Mouse (Mus musculus) frontal cortex, postnatal 25 days (tissue): ENCODE results near the gene Elk4.

Experiments
- DNase-seq, 2 experiments: peaks; one replicate each; pipeline ENCODE4 v3.0.0; 2022; ENCODE audit warnings: low spot score in 2 of 2

Elk4 gene

GRCm38 (mm10) chr1:132007282-132007815, at the start of gene Elk4:
TSS of gene Elk4 (plus strand) at chr1:132007607.
- DNase-seq = peak; percentile 70 to 78

GRCm38 (mm10) chr1:131961004-131961403, 46.4 kb upstream of the Elk4 start:
- DNase-seq = no peak

- no peak for DNase-seq
Observed at GRCm38 (mm10) chr1:131962606-131963084, 44.8 kb upstream of the Elk4 start, which contains the start of gene Slc45a3. TSS of gene Slc45a3 (plus strand) at chr1:131962967.

GRCm38 (mm10) chr1:131963085-131963951, 44.1 kb upstream of the Elk4 start:
- no peak for DNase-seq

GRCm38 (mm10) chr1:131964100-131964499, 43.3 kb upstream of the Elk4 start:
- DNase-seq = no peak

- no peak for DNase-seq
Observed at GRCm38 (mm10) chr1:131964580-131964979, 42.8 kb upstream of the Elk4 start.

GRCm38 (mm10) chr1:131965818-131966217, 41.6 kb upstream of the Elk4 start:
- no peak for DNase-seq

GRCm38 (mm10) chr1:131967336-131967735, 40.1 kb upstream of the Elk4 start:
- DNase-seq = no peak

GRCm38 (mm10) chr1:131968556-131968955, 38.9 kb upstream of the Elk4 start:
- DNase-seq = no peak

- DNase-seq = no peak
Observed at GRCm38 (mm10) chr1:131968983-131969382, 38.4 kb upstream of the Elk4 start.

GRCm38 (mm10) chr1:131969825-131970224, 37.6 kb upstream of the Elk4 start:
- no peak for DNase-seq

GRCm38 (mm10) chr1:131970322-131970660, 37.1 kb upstream of the Elk4 start:
- DNase-seq = no peak

- no peak for DNase-seq
Observed at GRCm38 (mm10) chr1:131970661-131971520, 36.5 kb upstream of the Elk4 start.

GRCm38 (mm10) chr1:131971771-131972497, 35.5 kb upstream of the Elk4 start:
- DNase-seq = no peak

- no peak for DNase-seq
Observed at GRCm38 (mm10) chr1:131972498-131973334, 34.7 kb upstream of the Elk4 start.

- DNase-seq = no peak
Observed at GRCm38 (mm10) chr1:131973991-131974390, 33.4 kb upstream of the Elk4 start.

GRCm38 (mm10) chr1:131976886-131977285, 30.5 kb upstream of the Elk4 start:
- no peak for DNase-seq

GRCm38 (mm10) chr1:131980471-131980870, 26.9 kb upstream of the Elk4 start:
- DNase-seq = no peak

GRCm38 (mm10) chr1:131981378-131982013, 25.9 kb upstream of the Elk4 start:
- peak; percentile 54 to 71 for DNase-seq

- DNase-seq = peak; percentile 53 to 74
Observed at GRCm38 (mm10) chr1:131982907-131983306, 24.5 kb upstream of the Elk4 start.
